Mouse (Mus musculus) stomach, postnatal 0 days (tissue): ENCODE data around the gene Arhgap40. TPM values are rescaled to one million over a fixed set of nuclear protein-coding genes. Genes with fewer than 3 reads are reported as not detected.

ENCODE experiments used
- ATAC-seq: fragments of 200-750 bp; cut with Nextera tagmentation; 2 replicates; pipeline ENCODE4 v1.8.0; 2017; ENCODE audit not compliant: low FRiP score, low TSS enrichment
- DNase-seq: peaks from one replicate; pipeline ENCODE4 v3.0.0-alpha.2; 2016; ENCODE audit warnings: low spot score
- H3K27ac ChIP-seq: fragments of 300-500 bp; sonication (generic); replicated peaks from 2 replicates; pipeline ENCODE4 v1.5.1; 2014; ENCODE audit warnings: mild to moderate bottlenecking, control low read depth
- H3K27me3 ChIP-seq: fragments of 300-500 bp; sonication (generic); 2 replicates; pipeline ENCODE4 v1.6.1; 2014; ENCODE audit warnings: low read length; ENCODE audit not compliant: control insufficient read depth, insufficient read depth
- H3K36me3 ChIP-seq: fragments of 300-500 bp; sonication (generic); 2 replicates; pipeline ENCODE4 v1.6.1; 2014; ENCODE audit warnings: low read length, mixed read lengths; ENCODE audit not compliant: control insufficient read depth, insufficient read depth
- H3K4me1 ChIP-seq: fragments of 300-500 bp; sonication (generic); replicated peaks from 2 replicates; pipeline ENCODE4 v1.6.1; 2014; ENCODE audit warnings: antibody characterized with exemption; ENCODE audit not compliant: control insufficient read depth, insufficient read depth
- H3K4me2 ChIP-seq: fragments of 300-500 bp; sonication (generic); replicated peaks from 2 replicates; pipeline ENCODE4 v1.6.1; 2014; ENCODE audit warnings: low read depth, mild to moderate bottlenecking, control low read depth, moderate library complexity
- H3K4me3 ChIP-seq: fragments of 300-500 bp; sonication (generic); 2 replicates; pipeline ENCODE4 v1.5.1; 2014; ENCODE audit warnings: low read depth, low read length, control low read depth
- H3K9ac ChIP-seq: fragments of 300-500 bp; sonication (generic); 2 replicates; pipeline ENCODE4 v1.6.1; 2014; ENCODE audit warnings: mild to moderate bottlenecking, low read length, control low read depth, mixed read lengths
- H3K9me3 ChIP-seq: fragments of 300-500 bp; sonication (generic); 2 replicates; pipeline ENCODE4 v1.6.1; 2016; ENCODE audit warnings: low read length; ENCODE audit not compliant: control insufficient read depth
- CTCF ChIP-seq: IDR thresholded peaks from 2 replicates; pipeline ENCODE4 v1.5.1; 2016; ENCODE audit warnings: antibody characterized with exemption, low read depth, mild to moderate bottlenecking, moderate library complexity
- EP300 ChIP-seq: optimal IDR thresholded peaks from 2 replicates; pipeline ENCODE3; 2016; ENCODE audit warnings: antibody characterized with exemption
- WGBS: fragments of 180-500 bp; shearing (Covaris S2); extraction: QIAGEN DNeasy Blood & Tissue Kit; methylation state at CpG from one replicate; pipeline ENCODE4 v1.1.7; 2014; 5-methylcytosine and 5-hydroxymethylcytosine counted together
- polyA plus RNA-seq: library from polyadenylated mRNA; unstranded; fragments of >200 nt; fragmentation: Nextera tagmentation; extraction: Ambion mirVana; gene quantifications from 2 replicates; pipeline ENCODE4 v1.2.1, GENCODE M21; 2015

Gene Arhgap40
- polyA plus RNA-seq, 1 experiment from 2014 or later = 11.4 TPM

DNA sequence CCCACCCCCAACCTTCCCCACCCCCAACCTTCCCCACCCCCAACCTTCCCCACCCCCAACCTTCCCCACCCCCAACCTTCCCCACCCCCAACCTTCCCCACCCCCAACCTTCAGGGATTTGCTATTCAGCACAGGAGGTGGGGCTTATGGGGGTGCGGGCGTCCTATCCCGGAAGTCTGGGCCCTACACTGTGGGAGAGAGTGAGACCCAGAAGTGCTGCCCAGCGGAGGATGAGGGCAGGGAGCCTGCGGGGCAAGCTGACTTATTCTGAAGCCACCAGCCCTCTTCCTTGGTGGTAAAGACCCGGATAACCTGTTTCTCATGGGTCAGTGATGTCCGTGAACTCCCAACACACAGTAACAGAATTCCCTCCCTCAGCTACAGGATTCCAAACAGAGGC is 42.7 kb downstream of the Arhgap40 start:
- no peak overlapping the region for H3K27ac ChIP-seq
- no peak overlapping the region for H3K4me3 ChIP-seq
- H3K36me3 ChIP-seq = no peaks in the 10 kb centered on the region
- ATAC-seq = no peak
- no peak for DNase-seq
- WGBS = 3% methylated on average over 7 of the region's 7 CpGs
- no peaks in the 10 kb centered on the region for H3K4me1 ChIP-seq
- H3K4me2 ChIP-seq = no peak overlapping the region
- TF ChIP-seq CTCF = no peak
- TF ChIP-seq EP300 = no peak
- H3K27me3 ChIP-seq = no peaks in the 10 kb centered on the region
- H3K9ac ChIP-seq = no peak overlapping the region
- no peaks in the 10 kb centered on the region for H3K9me3 ChIP-seq

DNA sequence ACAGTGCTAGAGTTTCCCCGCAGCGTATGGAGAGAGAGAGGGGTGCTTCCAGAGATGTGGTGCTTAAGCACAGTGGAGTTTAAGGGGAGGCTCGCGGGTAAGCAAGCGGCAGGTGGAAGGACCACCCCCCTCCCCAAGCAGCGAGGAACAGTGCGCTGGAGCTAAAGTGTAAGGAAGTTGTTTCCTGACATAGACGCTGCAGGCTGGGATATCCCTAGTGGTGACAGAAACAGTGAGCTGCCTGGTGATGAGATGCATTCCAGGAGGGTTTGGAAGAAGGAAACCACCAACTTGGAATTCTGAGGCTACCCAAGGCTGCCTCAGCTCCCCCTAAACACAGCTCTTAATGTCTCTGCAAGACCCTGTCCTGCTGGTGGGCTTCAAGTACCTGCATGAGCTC is 43.2 kb downstream of the Arhgap40 start:
- no peaks in the 10 kb centered on the region for H3K4me1 ChIP-seq
- no peak overlapping the region for H3K27ac ChIP-seq
- no peaks in the 10 kb centered on the region for H3K27me3 ChIP-seq
- peak overlapping the region; percentile 37; the same call in 1 of the 2 replicates for H3K4me2 ChIP-seq
- 0% methylated on average over 8 of the region's 8 CpGs for WGBS
- no peaks in the 10 kb centered on the region for H3K9me3 ChIP-seq
- H3K4me3 ChIP-seq = 0 out of 2 replicates have a peak overlapping the region, but pooled peaks have one; percentile 8
- DNase-seq = no peak
- H3K9ac ChIP-seq = no peak overlapping the region
- H3K36me3 ChIP-seq = no peaks in the 10 kb centered on the region
- no peak for ATAC-seq
- no peak for TF ChIP-seq CTCF
- TF ChIP-seq EP300 = no peak

DNA sequence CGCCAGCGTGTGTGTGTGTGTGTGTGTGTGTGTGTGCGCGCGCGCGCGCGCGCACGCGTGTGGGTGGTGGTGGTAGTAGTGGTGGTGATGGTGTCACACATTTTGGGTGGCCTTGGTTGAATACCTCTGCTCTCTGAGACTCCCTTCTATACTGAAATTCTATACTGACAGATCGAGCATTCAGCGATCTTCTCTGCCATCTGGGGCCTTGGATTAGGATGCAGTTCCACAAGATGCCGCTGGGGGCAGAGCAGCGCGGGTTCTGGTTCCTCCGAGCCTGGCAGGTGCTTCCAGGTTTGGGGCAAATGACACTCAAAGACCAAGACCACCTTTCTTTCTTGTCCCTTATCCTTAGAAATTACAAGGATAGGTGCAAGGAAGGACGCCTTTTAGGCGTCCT is 43.6 kb downstream of the Arhgap40 start:
- ATAC-seq (no peak), DNase-seq (peak; percentile 75)
- Histone ChIP-seq H3K9me3 (no peaks in the 10 kb centered on the region), H3K4me1 (no peaks in the 10 kb centered on the region), H3K27ac (no peak overlapping the region), H3K4me2 (peak overlapping the region; percentile 37; the same call in 1 of the 2 replicates), H3K9ac (no peak overlapping the region), H3K36me3 (no peaks in the 10 kb centered on the region), H3K27me3 (no peaks in the 10 kb centered on the region), H3K4me3 (0 out of 2 replicates have a peak overlapping the region, but pooled peaks have one; percentile 8)
- TF ChIP-seq CTCF = peak; percentile 85
- TF ChIP-seq EP300 = no peak
- WGBS = under 1% methylated on average over 20 of the region's 20 CpGs

DNA sequence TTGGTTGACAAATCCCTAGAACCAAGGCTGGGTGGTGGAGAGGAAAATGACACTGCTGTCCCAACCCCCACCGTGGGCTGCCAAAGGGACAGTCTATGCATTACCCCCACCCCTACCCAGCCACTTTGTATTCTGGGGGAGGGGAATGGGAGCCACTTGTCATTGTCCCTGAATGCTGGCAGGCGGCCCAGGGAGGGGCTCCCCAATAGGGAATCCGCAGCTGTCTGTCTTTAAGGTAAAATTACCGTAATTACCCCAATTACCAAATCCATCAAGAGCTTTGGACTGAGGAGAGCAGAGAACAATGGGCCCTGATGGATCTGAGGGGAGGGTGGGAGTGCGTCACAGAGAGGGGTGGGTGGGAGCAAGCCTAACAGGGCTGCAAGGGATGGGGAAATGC is 44.2 kb downstream of the Arhgap40 start:
- H3K4me3 ChIP-seq = no peak overlapping the region
- no peaks in the 10 kb centered on the region for H3K9me3 ChIP-seq
- H3K27me3 ChIP-seq = no peaks in the 10 kb centered on the region
- no peak overlapping the region for H3K4me2 ChIP-seq
- 7% methylated on average over 5 of the region's 5 CpGs for WGBS
- ATAC-seq (0 out of 2 replicates have a peak, but pooled peaks have one; percentile 12), DNase-seq (no peak)
- no peaks in the 10 kb centered on the region for H3K36me3 ChIP-seq
- H3K27ac ChIP-seq = no peak overlapping the region
- TF ChIP-seq CTCF = no peak
- no peak overlapping the region for H3K9ac ChIP-seq
- H3K4me1 ChIP-seq = no peaks in the 10 kb centered on the region

DNA sequence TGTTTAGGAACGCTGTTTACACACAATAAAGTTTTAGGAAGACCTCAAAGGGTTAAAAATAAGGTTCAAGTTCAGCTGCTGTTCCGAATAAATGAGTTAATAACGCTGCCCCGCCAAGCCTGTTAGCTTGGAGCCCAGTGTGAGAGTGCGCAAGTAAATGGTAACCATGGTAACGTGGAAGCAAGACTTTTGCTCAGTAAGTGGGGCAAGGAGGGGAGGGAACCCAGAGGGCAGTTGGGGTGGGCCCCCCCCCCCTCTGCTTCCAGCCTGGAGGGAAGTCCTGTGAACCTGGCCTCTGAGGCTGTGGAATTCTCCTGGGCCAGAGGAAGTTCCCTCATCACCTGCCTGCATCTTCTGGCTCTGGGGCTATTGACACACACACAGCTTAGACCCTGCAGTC is 47.3 kb downstream of the Arhgap40 start:
- no peaks in the 10 kb centered on the region for H3K27me3 ChIP-seq
- no peak overlapping the region for H3K9ac ChIP-seq
- no peak overlapping the region for H3K4me3 ChIP-seq
- DNase-seq = no peak
- H3K4me1 ChIP-seq = no peaks in the 10 kb centered on the region
- H3K27ac ChIP-seq = no peak overlapping the region
- no peak overlapping the region for H3K4me2 ChIP-seq
- TF ChIP-seq CTCF (no peak), EP300 (no peak)
- no peak for ATAC-seq
- 32% methylated on average over 6 of the region's 6 CpGs for WGBS
- no peaks in the 10 kb centered on the region for H3K36me3 ChIP-seq
- no peaks in the 10 kb centered on the region for H3K9me3 ChIP-seq

DNA sequence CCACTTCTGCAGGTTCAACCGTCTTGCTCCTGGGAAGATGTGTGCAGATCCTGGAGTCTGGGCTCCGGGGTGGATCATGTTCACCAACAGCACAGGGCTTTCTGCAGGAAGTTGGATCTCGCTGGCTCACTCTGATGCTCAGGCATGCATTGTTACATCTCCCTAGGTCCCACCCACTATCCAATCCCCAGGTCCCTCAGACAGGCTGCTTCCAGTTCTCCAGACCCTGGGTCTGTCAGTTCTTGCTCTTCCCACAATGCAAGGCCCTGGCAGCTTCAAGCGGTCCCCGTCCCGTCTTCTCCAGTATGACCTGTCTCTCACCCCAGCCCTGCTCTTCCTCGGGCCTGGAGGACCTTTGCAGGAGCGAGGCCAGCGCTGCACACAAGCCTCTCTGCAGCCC is 48.2 kb downstream of the Arhgap40 start:
- TF ChIP-seq EP300 (no peak), CTCF (no peak)
- no peak overlapping the region for H3K27ac ChIP-seq
- H3K4me2 ChIP-seq = no peak overlapping the region
- no peak for DNase-seq
- H3K4me3 ChIP-seq = no peak overlapping the region
- ATAC-seq = no peak
- H3K9ac ChIP-seq = no peak overlapping the region
- WGBS = 15% methylated on average over 9 of the region's 9 CpGs
- no peaks in the 10 kb centered on the region for H3K9me3 ChIP-seq
- H3K4me1 ChIP-seq = no peaks in the 10 kb centered on the region
- no peaks in the 10 kb centered on the region for H3K27me3 ChIP-seq
- no peaks in the 10 kb centered on the region for H3K36me3 ChIP-seq
